Mouse (Mus musculus) neutrophil, adult 65 days (primary cell): ENCODE data around the gene Ssh2. TPM values are rescaled to one million over a fixed set of nuclear protein-coding genes. Genes with fewer than 3 reads are reported as not detected.

Experiments used
- total RNA-seq: library from RNA; stranded (reverse); gene quantifications from 2 replicates; pipeline ENCODE4 v1.2.4, GENCODE M21; 2023

The Ssh2 gene
- 158 and 206 TPM in 2 replicates for total RNA-seq

GRCm38 (mm10) chr11:77215951-77216760, at the start of gene Ssh2:
Gene Ssh2, plus strand, starts transcription at chr11:77216287.

GRCm38 (mm10) chr11:77188868-77189267, 27.2 kb upstream of the Ssh2 start, which contains the start of gene Efcab5:
Gene Efcab5, minus strand, starts transcription at chr11:77188968.

GRCm38 (mm10) chr11:77462283-77463100, 246.4 kb downstream of the Ssh2 start, which contains the start of gene Coro6:
Gene Coro6, plus strand, starts transcription at chr11:77462411.

GRCm38 (mm10) chr11:77489591-77490235, 273.6 kb downstream of the Ssh2 start, which contains the start of gene Ankrd13b:
Gene Ankrd13b, minus strand, starts transcription at chr11:77489678.

GRCm38 (mm10) chr11:77493512-77494343, 277.6 kb downstream of the Ssh2 start, which contains the start of gene Git1:
Gene Git1, plus strand, starts transcription at chr11:77493562.

Other genes starting within 250 kb of the Ssh2 start
- gene Slc6a4, start 217.7 kb upstream of the Ssh2 start, total RNA-seq: 0.22 TPM in 1 of 2 replicates, not detected in the other
- gene Nsrp1, start 137.9 kb upstream of the Ssh2 start, total RNA-seq: 20.8 and 32.1 TPM in 2 replicates
- 2.0 and 2.7 TPM in 2 replicates for gene Efcab5, start 27.3 kb upstream of the Ssh2 start, total RNA-seq
- 0.23 and 0.38 TPM in 2 replicates for gene Coro6, start 246.1 kb downstream of the Ssh2 start, total RNA-seq